Mouse (Mus musculus) cerebellum, adult 9-10 months (tissue): ENCODE results near the gene Myh3.

Source experiments
- DNase-seq: peaks from one replicate; pipeline ENCODE4 v3.0.0; 2022

Myh3 gene

DNA sequence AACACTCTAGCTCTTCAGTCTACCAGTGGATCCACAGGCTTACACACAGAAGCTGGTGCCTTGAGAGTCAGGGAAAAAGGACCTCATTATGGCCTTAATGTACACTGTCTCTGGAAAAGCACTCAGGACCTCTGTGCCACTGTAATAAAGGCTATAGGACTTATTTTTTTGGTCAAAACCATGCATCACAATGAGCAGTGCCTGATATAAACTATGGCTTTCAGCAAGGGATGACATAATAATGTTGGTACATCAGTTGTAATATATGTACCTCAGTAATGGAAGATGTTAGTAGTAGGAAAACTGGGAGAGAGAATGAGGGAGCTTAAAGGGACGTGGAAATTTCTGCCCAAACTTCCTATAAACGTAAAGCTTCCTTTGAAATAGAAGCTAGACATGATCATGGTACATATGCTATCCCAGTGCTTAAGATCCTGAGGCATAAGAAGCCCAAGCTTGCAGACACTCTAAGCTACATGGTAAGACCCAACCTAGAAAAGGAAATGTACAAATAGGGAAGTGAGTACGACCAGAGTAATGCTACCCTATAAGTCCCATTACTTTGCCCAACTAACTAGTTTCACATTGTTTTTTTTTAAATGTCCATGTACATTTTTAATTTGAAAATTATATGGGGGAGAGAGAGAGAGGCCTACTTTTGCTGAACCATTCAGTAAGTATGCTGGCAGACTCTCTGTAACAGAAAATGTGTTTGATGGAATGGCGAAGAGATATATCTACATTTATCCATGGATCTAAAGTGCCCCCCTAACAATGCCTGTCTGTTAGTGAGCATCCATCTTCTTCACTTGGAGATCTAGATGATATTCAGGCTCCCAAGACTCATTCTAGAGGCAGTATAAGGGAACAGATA lies 68.5 kb downstream of the Myh3 start:
- no peak for DNase-seq

DNA sequence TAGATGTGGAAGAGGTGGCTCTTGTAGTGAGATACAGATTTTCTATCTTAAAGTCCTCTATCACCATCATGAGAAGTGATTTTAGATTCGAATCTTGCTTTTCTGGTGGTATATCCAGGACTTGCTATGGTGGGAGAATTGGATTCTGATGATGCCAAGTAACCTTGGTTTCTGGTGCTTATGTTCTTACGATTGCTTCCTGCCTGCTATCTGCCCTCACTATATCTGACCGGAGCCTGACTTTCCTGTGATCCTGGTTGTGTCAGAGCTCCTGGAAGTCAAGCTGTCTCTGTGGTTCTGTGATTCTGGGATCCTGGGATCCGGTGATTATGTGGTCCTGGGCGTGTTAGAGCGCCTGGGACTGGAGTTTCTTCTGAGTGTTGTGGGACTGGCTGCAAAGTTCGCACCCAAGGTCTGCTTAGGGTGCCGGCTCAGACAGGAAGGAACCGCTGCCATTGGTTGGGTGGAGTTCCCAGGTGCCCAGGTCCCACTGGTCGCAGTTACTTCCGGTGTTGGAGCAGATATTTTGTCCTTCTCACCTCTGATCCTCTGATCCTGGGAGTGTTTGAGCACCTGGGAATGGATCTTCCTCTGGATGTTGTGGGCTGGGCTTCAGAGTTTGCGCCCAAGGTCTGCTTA lies 69.3 kb downstream of the Myh3 start:
- no peak for DNase-seq

DNA sequence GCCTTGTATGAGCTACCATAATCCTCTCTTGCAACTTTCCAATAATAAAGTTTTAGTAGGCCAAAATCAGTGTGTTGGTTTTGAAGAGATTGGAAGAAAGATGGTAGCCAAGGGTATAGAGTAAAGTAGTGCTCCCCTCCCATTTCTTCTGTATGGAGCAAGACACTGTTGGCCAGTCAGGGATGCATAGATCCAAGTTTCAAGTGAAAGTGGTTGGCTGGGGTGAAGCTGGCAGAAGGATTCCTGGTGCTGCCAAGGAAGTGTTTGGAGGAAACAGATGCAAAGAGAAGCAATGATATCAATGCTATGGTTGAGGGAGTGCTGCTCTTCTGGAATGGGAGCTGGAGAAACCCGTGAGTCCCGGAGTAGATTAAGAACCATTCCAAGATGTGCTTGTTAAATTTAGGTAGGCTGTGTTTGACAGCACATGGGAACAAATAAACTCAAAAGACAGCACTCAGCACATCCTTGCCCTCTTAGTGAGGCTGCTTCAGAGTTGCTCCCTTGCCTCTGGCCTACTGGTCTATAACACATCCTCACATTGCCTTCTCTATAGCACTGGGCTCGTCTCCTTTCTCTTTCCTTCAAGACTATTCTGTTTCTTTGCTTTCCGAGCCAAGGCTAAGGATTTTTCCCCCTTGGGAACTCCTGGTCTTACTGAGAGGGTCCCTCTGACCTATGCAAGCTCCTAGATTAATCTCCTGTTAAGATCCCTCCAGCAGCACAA lies 70.3 kb downstream of the Myh3 start:
- no peak for DNase-seq

DNA sequence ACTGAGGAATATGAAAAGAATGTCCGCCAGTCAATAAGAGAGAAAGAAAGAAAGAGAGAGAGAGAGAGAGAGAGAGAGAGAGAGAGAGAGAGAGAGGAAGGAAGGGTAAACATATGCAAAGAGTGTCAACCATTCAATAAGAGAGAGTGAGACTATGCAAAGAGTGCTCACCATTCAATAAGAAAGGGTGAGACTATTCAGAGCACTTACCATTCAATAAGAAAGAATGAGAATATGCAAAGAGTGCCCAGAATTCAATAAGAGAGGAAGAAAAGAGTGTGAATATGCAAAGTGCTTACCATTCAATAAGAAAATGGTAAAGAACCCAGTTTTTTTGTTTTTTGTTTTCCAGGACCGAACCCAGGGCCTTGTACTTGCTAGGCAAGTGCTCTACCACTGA lies 72.1 kb downstream of the Myh3 start:
- no peak for DNase-seq

DNA sequence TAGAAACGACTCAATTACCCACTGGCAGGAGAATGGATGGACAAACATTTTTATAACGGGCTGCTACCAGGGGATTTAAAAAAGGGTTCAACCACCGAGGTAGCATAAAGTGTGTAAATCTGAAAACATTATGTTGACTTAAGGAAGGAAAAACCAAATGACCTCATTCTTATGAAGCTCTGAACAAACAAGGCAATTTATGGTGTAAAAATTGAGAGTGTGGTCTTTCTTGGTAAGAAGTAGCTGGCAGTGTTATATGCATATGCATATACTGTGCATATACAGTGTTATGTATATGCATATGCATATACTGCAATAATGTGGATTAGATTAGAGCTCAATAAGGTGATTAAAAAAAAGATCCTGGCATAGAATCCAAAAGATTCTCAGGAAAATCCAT lies 73.1 kb downstream of the Myh3 start:
- DNase-seq: no peak
